Mouse (Mus musculus): ENCODE results near the gene Vmn2r67.
"Not testable (repeated sequence)": the region's sequence is repeated elsewhere in the genome, so short reads cannot be mapped to it uniquely, and the experiment has no call there.

Gene Vmn2r67

GRCm38 (mm10) chr7:85155898-85156297 lies at the start of gene Vmn2r67:
Gene Vmn2r67 (minus strand): TSS chr7:85155998.
- DNase-seq, result no peak

- DNase-seq, result not testable (repeated sequence)
These were observed 51.3 kb downstream of the Vmn2r67 start for GRCm38 (mm10) chr7:85104531-85104930.
